Mouse (Mus musculus) MEL (cell line): Measurements from ENCODE around the gene Aldh3b1.

Source experiments
- CHD1 ChIP-seq: IDR thresholded peaks from 2 replicates; pipeline ENCODE4 v1.6.1; 2012; ENCODE audit warnings: low read depth, mild to moderate bottlenecking, inconsistent platforms, low read length, improper control_type of control experiment
- CTCF ChIP-seq, 3 experiments: IDR thresholded peaks in 2 of 3; conservative IDR thresholded peaks in 1 of 3; 2 replicates each; pipeline ENCODE4 v1.5.1; 2011 to 2012; ENCODE audit warnings: low read length in 3 of 3, low read depth in 2 of 3, mild to moderate bottlenecking in 2 of 3, improper control_type of control experiment in 1 of 3, inconsistent platforms in 1 of 3, mixed read lengths in 1 of 3, moderate library complexity in 1 of 3; ENCODE audit not compliant: control insufficient read depth in 1 of 3, insufficient read depth in 1 of 3, poor library complexity in 1 of 3, severe bottlenecking in 1 of 3
- E2F4 ChIP-seq: IDR thresholded peaks from 2 replicates; pipeline ENCODE4 v1.6.1; 2011; ENCODE audit warnings: low read depth, low read length, improper control_type of control experiment, borderline replicate concordance
- GABPA ChIP-seq: IDR thresholded peaks from 2 replicates; pipeline ENCODE4 v1.6.1; 2012; ENCODE audit warnings: low read depth, mild to moderate bottlenecking, inconsistent platforms, low read length, improper control_type of control experiment, moderate library complexity
- GATA1 ChIP-seq: IDR thresholded peaks from 2 replicates; pipeline ENCODE4 v1.6.1; 2011; ENCODE audit warnings: low read depth, low read length, improper control_type of control experiment
- HCFC1 ChIP-seq: IDR thresholded peaks from 2 replicates; pipeline ENCODE4 v1.6.1; 2012; ENCODE audit warnings: low read depth, mild to moderate bottlenecking, inconsistent platforms, low read length, improper control_type of control experiment, moderate library complexity
- MAX ChIP-seq: IDR thresholded peaks from 2 replicates; pipeline ENCODE4 v1.6.1; 2011; ENCODE audit warnings: low read length, improper control_type of control experiment
- MYC ChIP-seq: IDR thresholded peaks from 2 replicates; pipeline ENCODE4 v1.6.1; 2011; ENCODE audit warnings: low read depth, mild to moderate bottlenecking, low read length, improper control_type of control experiment, moderate library complexity
- POLR2A ChIP-seq, 2 experiments: IDR thresholded peaks; 2 replicates each; pipeline ENCODE4 v1.6.1; 2011 to 2012; ENCODE audit warnings: low read length in 2 of 2, mild to moderate bottlenecking in 2 of 2, control low read depth in 1 of 2, improper control_type of control experiment in 1 of 2, low read depth in 1 of 2, moderate library complexity in 1 of 2; ENCODE audit not compliant: control insufficient read depth in 1 of 2, insufficient read depth in 1 of 2, poor library complexity in 1 of 2
- POLR2AphosphoS2 ChIP-seq: IDR thresholded peaks from 2 replicates; pipeline ENCODE4 v1.6.1; 2011; ENCODE audit warnings: low read length, improper control_type of control experiment
- POLR2AphosphoS5 ChIP-seq: IDR thresholded peaks from 2 replicates; pipeline ENCODE4 v1.6.1; 2012; ENCODE audit warnings: low read depth, borderline replicate concordance, mild to moderate bottlenecking, inconsistent platforms, low read length, moderate library complexity, mixed read lengths
- RCOR1 ChIP-seq: IDR thresholded peaks from 2 replicates; pipeline ENCODE4 v1.6.1; 2012; ENCODE audit warnings: low read depth, mild to moderate bottlenecking, inconsistent platforms, low read length, improper control_type of control experiment
- TBP ChIP-seq: IDR thresholded peaks from 2 replicates; pipeline ENCODE4 v1.8.0; 2011; ENCODE audit warnings: low read depth, low read length, improper control_type of control experiment
- USF1 ChIP-seq: IDR thresholded peaks from 2 replicates; pipeline ENCODE4 v1.6.1; 2014; ENCODE audit warnings: low read depth, mild to moderate bottlenecking, inconsistent platforms, low read length, improper control_type of control experiment, moderate library complexity

DNA sequence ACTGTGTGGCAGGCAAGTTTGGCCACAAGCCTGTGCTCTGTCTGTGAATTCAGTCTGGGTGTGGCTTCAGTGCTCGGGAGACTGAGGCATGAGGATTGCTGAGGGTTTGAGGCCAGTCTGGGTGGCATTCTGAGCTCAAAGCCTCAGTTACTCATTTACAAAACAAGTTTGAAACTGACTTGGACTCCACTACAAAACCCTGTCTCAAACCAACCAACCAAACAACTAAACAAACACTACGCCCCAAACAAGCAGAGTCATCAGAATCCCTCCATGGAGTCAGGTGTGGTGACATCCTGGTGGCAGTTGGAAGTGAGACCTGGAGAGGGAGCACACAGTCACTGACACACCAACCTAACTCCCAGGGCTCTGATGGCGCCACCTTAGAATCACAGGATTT lies 20.7 kb upstream of the Aldh3b1 start:
- TF ChIP-seq HCFC1: no peak
- no peak for TF ChIP-seq CHD1
- TF ChIP-seq MAX: no peak
- no peak for TF ChIP-seq TBP
- TF ChIP-seq POLR2A (IDR thresholded peaks at IDR 0.05; ENCODE audit: control insufficient read depth in 1 of 2, insufficient read depth in 1 of 2, low read depth in 1 of 2, low read length in 2 of 2, poor library complexity in 1 of 2): no peak
- no peak for TF ChIP-seq GATA1
- TF ChIP-seq CTCF (IDR thresholded peaks at IDR 0.05 in 2 of 3, conservative IDR thresholded peaks at IDR 0.05 in 1 of 3; ENCODE audit: control insufficient read depth in 1 of 3, insufficient read depth in 1 of 3, low read depth in 2 of 3, low read length in 3 of 3, poor library complexity in 1 of 3, severe bottlenecking in 1 of 3): no peak
- no peak for TF ChIP-seq USF1
- no peak for TF ChIP-seq E2F4
- no peak for TF ChIP-seq MYC
- TF ChIP-seq GABPA: no peak
- TF ChIP-seq RCOR1: no peak
- no peak for TF ChIP-seq POLR2AphosphoS5
- TF ChIP-seq POLR2AphosphoS2: no peak
